Mouse (Mus musculus) CH12.LX (cell line): ENCODE measurements around the gene Dlg5. TPM values are rescaled to one million over a fixed set of nuclear protein-coding genes. Genes with fewer than 3 reads are reported as not detected.

Experiments used
- DNase-seq: peaks from one replicate; pipeline ENCODE4 v3.0.0-alpha.2; 2013; ENCODE audit errors: extremely low read depth
- H3K27ac ChIP-seq: 2 replicates; pipeline ENCODE4 v1.5.1; 2012; ENCODE audit warnings: low read depth, mild to moderate bottlenecking, control low read depth, moderate library complexity; ENCODE audit not compliant: insufficient read depth
- H3K27me3 ChIP-seq: replicated peaks from 2 replicates; pipeline ENCODE3; 2012; ENCODE audit warnings: inconsistent platforms
- H3K36me3 ChIP-seq, 2 experiments: replicated peaks in 1 of 2; 2 replicates each; pipeline versions ENCODE3 to v1.6.1; 2012; ENCODE audit warnings: inconsistent platforms in 1 of 2, low read length in 1 of 2, mild to moderate bottlenecking in 1 of 2, mixed read lengths in 1 of 2, moderate library complexity in 1 of 2; ENCODE audit not compliant: control insufficient read depth in 1 of 2, insufficient read depth in 1 of 2
- H3K4me1 ChIP-seq, 2 experiments: 2 replicates each; pipeline ENCODE4 v1.6.1; 2012; ENCODE audit warnings: inconsistent platforms in 1 of 2, moderate library complexity in 1 of 2; ENCODE audit not compliant: insufficient read depth in 2 of 2, control insufficient read depth in 1 of 2
- H3K4me2 ChIP-seq: 2 replicates; pipeline ENCODE4 v1.6.1; 2012; ENCODE audit warnings: low read depth, mild to moderate bottlenecking, control low read depth; ENCODE audit not compliant: poor library complexity, insufficient read depth, severe bottlenecking
- H3K4me3 ChIP-seq, 3 experiments: fragments of 150-350 bp in 1 of 3; sonication (generic) in 1 of 3; replicated peaks in 1 of 3; 2 replicates each; pipeline versions ENCODE3 to v1.5.1; 2011 to 2012; ENCODE audit warnings: low read depth in 2 of 3, low read length in 2 of 3, mild to moderate bottlenecking in 2 of 3, moderate library complexity in 2 of 3, control low read depth in 1 of 3, improper control_type of control experiment in 1 of 3, inconsistent platforms in 1 of 3, mixed read lengths in 1 of 3; ENCODE audit not compliant: poor library complexity in 1 of 3
- H3K79me2 ChIP-seq: replicated peaks from 2 replicates; pipeline ENCODE4 v1.6.1; 2012; ENCODE audit warnings: mild to moderate bottlenecking, moderate library complexity; ENCODE audit not compliant: control insufficient read depth, poor library complexity, insufficient read depth, severe bottlenecking; ENCODE audit errors: extremely low read depth
- H3K9ac ChIP-seq: 2 replicates; pipeline ENCODE4 v1.6.1; 2012; ENCODE audit warnings: low read depth, mild to moderate bottlenecking, control low read depth, moderate library complexity; ENCODE audit not compliant: insufficient read depth
- H3K9me3 ChIP-seq: replicated peaks from 2 replicates; pipeline ENCODE3; 2012; ENCODE audit warnings: low read length, inconsistent platforms, mixed read lengths
- CHD1 ChIP-seq: IDR thresholded peaks from 2 replicates; pipeline ENCODE4 v1.6.1; 2012; ENCODE audit warnings: low read depth, low read length, improper control_type of control experiment, inconsistent platforms
- CHD2 ChIP-seq: IDR thresholded peaks from 2 replicates; pipeline ENCODE4 v1.6.1; 2011; ENCODE audit warnings: low read length, improper control_type of control experiment
- E2F4 ChIP-seq: IDR thresholded peaks from 2 replicates; pipeline ENCODE4 v1.6.1; 2011; ENCODE audit warnings: low read depth, low read length, improper control_type of control experiment; ENCODE audit not compliant: insufficient replicate concordance
- ELF1 ChIP-seq: IDR thresholded peaks from 2 replicates; pipeline ENCODE4 v1.6.1; 2014; ENCODE audit warnings: low read depth, mild to moderate bottlenecking, inconsistent platforms, low read length, improper control_type of control experiment
- MEF2A ChIP-seq: IDR thresholded peaks from 2 replicates; pipeline ENCODE4 v1.6.1; 2014; ENCODE audit warnings: low read depth, mild to moderate bottlenecking, inconsistent platforms, low read length, improper control_type of control experiment, borderline replicate concordance
- MYC ChIP-seq: IDR thresholded peaks from 2 replicates; pipeline ENCODE4 v1.6.1; 2011; ENCODE audit warnings: low read depth, mild to moderate bottlenecking, improper control_type of control experiment, low read length
- NELFE ChIP-seq: IDR thresholded peaks from 2 replicates; pipeline ENCODE4 v1.6.1; 2011; ENCODE audit warnings: low read depth, low read length, improper control_type of control experiment
- NRF1 ChIP-seq: IDR thresholded peaks from 2 replicates; pipeline ENCODE4 v1.6.1; 2014; ENCODE audit warnings: low read depth, mild to moderate bottlenecking, inconsistent platforms, low read length, improper control_type of control experiment, moderate library complexity
- POLR2A ChIP-seq: IDR thresholded peaks from 2 replicates; pipeline ENCODE4 v1.6.1; 2011; ENCODE audit warnings: low read depth, mild to moderate bottlenecking, improper control_type of control experiment, low read length
- SMC3 ChIP-seq: IDR thresholded peaks from 2 replicates; pipeline ENCODE4 v1.6.1; 2011; ENCODE audit warnings: low read depth, low read length, improper control_type of control experiment
- TBP ChIP-seq: conservative IDR thresholded peaks from 2 replicates; pipeline ENCODE4 v1.6.1; 2011; ENCODE audit warnings: low read depth, low read length, improper control_type of control experiment
- UBTF ChIP-seq: IDR thresholded peaks from 2 replicates; pipeline ENCODE4 v1.6.1; 2012; ENCODE audit warnings: low read depth, mild to moderate bottlenecking, inconsistent platforms, low read length, improper control_type of control experiment, moderate library complexity
- USF1 ChIP-seq: IDR thresholded peaks from 2 replicates; pipeline ENCODE4 v1.6.1; 2014; ENCODE audit warnings: low read depth, mild to moderate bottlenecking, inconsistent platforms, low read length, improper control_type of control experiment
- ZKSCAN1 ChIP-seq: IDR thresholded peaks from 2 replicates; pipeline ENCODE4 v1.6.1; 2012; ENCODE audit warnings: low read depth, inconsistent platforms, low read length, improper control_type of control experiment, borderline replicate concordance
- ZMIZ1 ChIP-seq: IDR thresholded peaks from 2 replicates; pipeline ENCODE4 v1.6.1; 2012; ENCODE audit warnings: low read depth, mild to moderate bottlenecking, inconsistent platforms, low read length, improper control_type of control experiment
- dilution Hi-C: fragments of 300-500 bp; cut with MboI; formaldehyde crosslinking; loops from 2 replicates; pipeline ENCODE4 v1.14.3; 2020; ENCODE audit warnings: low sequenced_read_pairs; ENCODE audit not compliant: extremely low pct_unique_long_range_greater_than_20kb, extremely low pct_ligation_motif_present
- in situ Hi-C: fragments of 300-500 bp; cut with MboI; formaldehyde crosslinking; loops from 3 replicates; pipeline ENCODE4 v1.14.3; 2019; ENCODE audit warnings: low sequenced_read_pairs, low pct_ligation_motif_present, low pct_unique_long_range_greater_than_20kb, mixed read lengths
- polyA plus RNA-seq: library from polyadenylated mRNA; unstranded; fragments of >175 nt; gene quantifications from 2 replicates; pipeline ENCODE4 v1.2.1, GENCODE M21; 2012; ENCODE audit warnings: low read depth; ENCODE audit not compliant: insufficient read length
- total RNA-seq, 2 experiments: library from RNA; depleted of rRNA; stranded (reverse); fragments of 300-350 nt in 1 of 2; fragments of >200 nt in 1 of 2; gene quantifications; 2 replicates each; pipeline ENCODE4 v1.2.3; 2012 to 2014

Gene Dlg5
- total and polyA plus RNA-seq, 3 experiments = 0.07 to 0.76 TPM; not detected in 1

- dilution Hi-C loops (no loop called here), in situ Hi-C loops (no loop called here)
- Histone ChIP-seq H3K9me3 (peaks cover 24% of the 10 kb centered on the region), H3K27me3 (peaks cover 17% of the 10 kb centered on the region), H3K36me3 (no peaks in the 10 kb centered on the region), H3K4me3 (no peak overlapping the region), H3K79me2 (no peaks in the 10 kb centered on the region), H3K4me1 (no peaks in the 10 kb centered on the region), H3K27ac (no peak overlapping the region), H3K9ac (no peak overlapping the region), H3K4me2 (no peak overlapping the region)
- DNase-seq = no peak
- TF ChIP-seq POLR2A = no peak
Measured at GRCm38 (mm10) chr14:24244330-24245176, 1.2 kb downstream of the Dlg5 start.

GRCm38 (mm10) chr14:24242016-24242415 is 3.7 kb downstream of the Dlg5 start:
- no peak overlapping the region for H3K4me3 ChIP-seq
- no peak overlapping the region for H3K27ac ChIP-seq
- peaks cover 28% of the 10 kb centered on the region for H3K9me3 ChIP-seq
- H3K4me2 ChIP-seq = no peak overlapping the region
- H3K79me2 ChIP-seq = no peaks in the 10 kb centered on the region
- no peak overlapping the region for H3K9ac ChIP-seq
- dilution Hi-C loops = no loop called here
- H3K4me1 ChIP-seq = peaks cover 0 to 5% of the 10 kb centered on the region in 2 experiments; a peak in 1 of 4 replicates
- peaks cover 12% of the 10 kb centered on the region for H3K27me3 ChIP-seq
- TF ChIP-seq UBTF (no peak), ELF1 (no peak), USF1 (no peak), CHD2 (no peak), ZMIZ1 (no peak), E2F4 (no peak), ZKSCAN1 (no peak), TBP (no peak), MEF2A (no peak), NRF1 (no peak)
- TF ChIP-seq, all 38 proteins: peak for 0
- no peak for DNase-seq
- in situ Hi-C loops = no loop called here
- no peaks in the 10 kb centered on the region for H3K36me3 ChIP-seq

DNA sequence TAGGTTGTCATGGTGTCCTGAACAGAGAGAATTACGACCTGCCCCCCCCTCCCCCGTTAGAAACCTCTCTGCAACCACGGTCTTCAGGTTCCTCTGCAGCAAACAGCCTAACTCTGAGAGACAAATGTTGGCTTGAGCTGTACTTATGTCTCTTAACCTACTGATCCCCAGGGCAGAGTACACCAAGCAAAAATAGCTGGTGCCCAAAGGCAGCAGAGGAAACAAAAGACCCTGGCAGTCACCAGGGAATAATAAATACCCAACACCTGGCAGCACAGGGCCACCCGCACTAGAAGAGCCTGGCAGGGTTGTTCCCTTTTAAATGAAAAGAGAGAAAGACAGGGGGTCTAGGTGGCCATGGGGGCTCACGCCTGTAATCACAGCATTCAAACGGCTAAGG is 4.9 kb downstream of the Dlg5 start:
- dilution Hi-C loops = no loop called here
- Histone ChIP-seq H3K4me1 (peaks cover 0 to 5% of the 10 kb centered on the region in 2 experiments; a peak in 1 of 4 replicates), H3K4me2 (no peak overlapping the region), H3K79me2 (no peaks in the 10 kb centered on the region), H3K27ac (no peak overlapping the region), H3K9me3 (peaks cover 36% of the 10 kb centered on the region), H3K4me3 (no peak overlapping the region), H3K36me3 (no peaks in the 10 kb centered on the region), H3K27me3 (peaks cover 12% of the 10 kb centered on the region), H3K9ac (no peak overlapping the region)
- DNase-seq = no peak
- TF ChIP-seq MEF2A (no peak), NELFE (no peak), CHD1 (no peak), MYC (no peak), UBTF (no peak), SMC3 (no peak)
- in situ Hi-C loops = no loop called here
